Mouse (Mus musculus): ENCODE measurements around the gene Rnf43.

Gene Rnf43

DNA sequence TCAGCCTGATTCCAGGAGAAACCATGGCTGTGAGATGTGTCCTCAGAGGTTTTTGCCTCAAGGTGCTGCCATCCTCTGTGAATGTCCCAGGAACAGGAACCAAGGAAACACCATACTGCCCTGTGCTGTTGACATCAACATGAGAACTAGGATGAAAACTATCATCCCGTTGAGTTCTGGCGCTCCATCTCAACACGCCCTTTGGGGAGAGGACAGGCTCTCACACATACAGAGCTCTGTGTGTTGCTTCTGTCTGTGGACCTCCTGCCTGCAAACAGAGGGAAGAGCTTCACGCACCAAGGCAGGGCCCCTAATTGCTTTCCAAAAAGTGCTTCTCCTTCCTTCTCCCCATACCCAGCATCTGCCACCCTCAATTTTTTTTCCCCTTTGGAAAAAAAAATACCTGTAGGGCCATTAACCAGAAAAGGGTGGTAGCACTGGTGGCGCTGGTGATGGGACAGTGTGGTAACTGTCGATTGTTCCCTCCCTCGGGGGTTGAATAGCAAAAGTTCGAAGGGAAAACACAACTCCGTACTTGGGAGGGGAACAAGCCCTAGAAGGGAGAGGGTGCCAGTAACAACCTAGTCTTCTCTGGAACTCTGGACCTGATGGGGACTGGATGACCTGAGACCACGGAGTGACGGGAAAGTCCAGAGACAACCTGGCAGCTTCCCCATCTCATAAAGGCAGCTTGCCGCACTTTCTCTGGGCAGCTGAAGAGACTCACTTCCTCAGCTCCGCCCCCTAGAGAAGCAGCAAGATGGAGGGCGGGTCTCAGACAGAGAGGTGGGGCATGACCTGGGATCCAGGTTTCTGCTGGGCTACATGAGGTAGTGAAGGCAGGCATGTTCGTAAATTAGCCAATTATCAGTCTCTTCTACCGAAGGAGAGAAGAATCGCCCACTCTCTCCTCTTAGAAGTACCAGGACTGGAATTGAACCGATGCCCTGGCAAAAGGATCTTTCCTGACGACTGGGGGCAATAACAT, 85.9 kb downstream of the Rnf43 start:
- peak; percentile 20 to 49 for DNase-seq

- peak; percentile 17 to 56 for DNase-seq
Measured at GRCm38 (mm10) chr11:87749192-87750042, 86.9 kb downstream of the Rnf43 start.

DNA sequence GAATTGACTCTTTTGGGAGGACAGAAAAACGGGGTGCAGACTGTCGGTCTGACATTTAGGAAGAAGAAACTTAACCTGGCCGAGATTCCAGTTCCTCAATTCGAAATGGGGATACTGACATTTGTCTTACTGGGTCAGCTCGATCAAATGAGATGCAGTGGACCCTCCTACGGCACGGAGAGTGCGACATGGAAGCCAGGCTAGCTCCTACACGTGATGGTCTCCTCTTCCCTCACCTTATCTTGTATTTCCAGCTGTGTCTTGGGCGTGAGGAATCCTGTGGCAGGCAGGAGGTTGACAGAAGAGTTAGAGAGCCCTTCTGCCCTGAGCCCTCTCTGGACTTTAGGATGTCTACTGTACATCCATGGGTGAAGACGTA, 87.5 kb downstream of the Rnf43 start:
- no peak for DNase-seq

- DNase-seq, result no peak
Measured at GRCm38 (mm10) chr11:87750521-87750920, 88.0 kb downstream of the Rnf43 start.

DNA sequence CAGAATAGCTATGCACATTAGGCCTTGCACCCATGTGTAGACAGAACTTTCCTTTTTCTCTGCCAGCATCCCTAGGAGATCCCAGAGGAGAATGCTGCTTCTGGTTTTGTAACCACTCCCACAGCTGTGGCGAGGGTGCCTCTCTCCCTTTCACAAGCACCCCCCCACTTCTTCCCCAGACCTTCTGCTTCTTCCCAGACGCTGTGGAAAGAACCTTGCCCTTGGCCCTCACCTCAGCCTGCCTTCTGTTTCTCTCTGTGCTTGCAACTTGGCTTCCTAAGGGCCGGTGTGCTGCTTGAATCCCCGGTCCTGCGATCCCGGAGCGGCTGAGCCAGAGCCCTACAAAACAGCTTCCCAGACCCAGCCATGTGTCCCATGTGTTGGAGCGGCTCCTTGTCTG, 88.5 kb downstream of the Rnf43 start:
- no peak for DNase-seq

DNA sequence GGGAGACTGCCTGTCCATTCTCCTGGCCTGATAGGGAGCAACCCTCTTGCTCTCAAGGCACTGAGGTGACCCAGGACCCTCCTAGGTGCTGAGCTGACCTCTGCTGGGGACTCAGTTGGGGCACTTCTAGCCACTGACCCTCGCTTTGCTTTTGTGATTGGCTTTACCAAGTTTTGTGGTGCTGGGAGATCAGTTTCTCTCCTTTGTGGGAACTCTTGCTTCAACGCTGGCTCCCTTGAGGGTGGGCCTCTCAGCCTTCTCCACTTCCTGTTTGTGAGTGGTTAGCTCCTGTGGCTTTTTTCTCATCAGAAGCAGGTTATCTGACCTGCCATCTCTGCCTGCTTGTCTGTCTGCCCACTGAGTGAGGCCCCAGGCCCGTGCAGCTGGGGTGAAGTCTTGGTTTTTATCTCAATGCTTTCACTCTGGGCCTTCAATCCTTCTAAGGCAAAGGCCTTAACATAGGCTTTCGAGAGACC, 89.0 kb downstream of the Rnf43 start:
- no peak for DNase-seq

- no peak for DNase-seq
Measured at GRCm38 (mm10) chr11:87752307-87752706, 89.8 kb downstream of the Rnf43 start.

DNA sequence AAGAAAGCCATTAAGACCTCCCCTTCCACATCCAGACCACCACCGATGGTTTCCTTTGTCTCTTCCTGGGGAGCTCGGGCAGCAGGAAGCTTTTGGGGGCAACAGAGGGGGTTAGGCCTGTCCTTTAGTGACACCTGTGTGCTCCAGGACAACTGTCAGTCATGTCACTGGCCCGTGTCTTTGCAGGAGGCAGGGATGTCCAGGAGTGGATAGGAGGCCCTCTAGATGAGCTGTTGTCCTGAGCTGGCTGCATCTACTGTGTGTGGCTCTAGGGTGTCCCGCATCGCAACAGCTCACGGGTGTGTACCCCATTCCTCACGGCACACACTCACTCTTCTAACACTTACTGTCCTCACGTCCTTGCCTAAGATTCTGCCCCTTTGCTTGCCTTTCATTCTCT, 90.7 kb downstream of the Rnf43 start:
- no peak for DNase-seq

DNA sequence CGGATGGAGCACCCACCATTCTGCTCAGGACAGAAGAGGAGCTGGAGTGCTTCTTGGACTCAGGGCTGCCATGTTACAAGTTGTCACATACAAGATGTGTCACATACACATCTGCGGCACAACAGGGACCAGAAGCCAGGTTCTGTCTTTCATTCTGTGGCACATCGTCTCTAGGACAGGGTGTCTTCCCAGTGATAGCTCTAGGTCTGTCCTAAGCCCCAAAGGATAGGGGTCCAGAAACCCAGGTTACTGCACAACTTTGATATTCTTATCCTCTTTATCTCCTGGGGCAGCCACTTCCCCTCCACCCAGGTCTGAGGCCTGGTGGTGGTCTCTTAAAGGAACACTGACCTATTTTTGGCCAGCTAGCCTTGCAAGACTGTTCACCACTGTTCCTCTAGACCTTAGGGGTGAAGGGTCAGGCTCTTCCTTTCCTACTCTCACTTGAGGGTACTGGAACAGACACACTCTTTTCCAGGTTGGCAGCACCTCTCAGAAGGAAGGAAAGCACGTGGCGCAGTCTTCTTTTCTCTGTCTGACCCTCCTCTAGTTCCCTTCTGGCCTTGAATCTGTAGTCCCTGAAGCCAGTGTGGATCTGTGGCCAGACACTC, 91.5 kb downstream of the Rnf43 start:
- DNase-seq, result no peak

GRCm38 (mm10) chr11:87754603-87755002, 92.1 kb downstream of the Rnf43 start:
- DNase-seq, result no peak

DNA sequence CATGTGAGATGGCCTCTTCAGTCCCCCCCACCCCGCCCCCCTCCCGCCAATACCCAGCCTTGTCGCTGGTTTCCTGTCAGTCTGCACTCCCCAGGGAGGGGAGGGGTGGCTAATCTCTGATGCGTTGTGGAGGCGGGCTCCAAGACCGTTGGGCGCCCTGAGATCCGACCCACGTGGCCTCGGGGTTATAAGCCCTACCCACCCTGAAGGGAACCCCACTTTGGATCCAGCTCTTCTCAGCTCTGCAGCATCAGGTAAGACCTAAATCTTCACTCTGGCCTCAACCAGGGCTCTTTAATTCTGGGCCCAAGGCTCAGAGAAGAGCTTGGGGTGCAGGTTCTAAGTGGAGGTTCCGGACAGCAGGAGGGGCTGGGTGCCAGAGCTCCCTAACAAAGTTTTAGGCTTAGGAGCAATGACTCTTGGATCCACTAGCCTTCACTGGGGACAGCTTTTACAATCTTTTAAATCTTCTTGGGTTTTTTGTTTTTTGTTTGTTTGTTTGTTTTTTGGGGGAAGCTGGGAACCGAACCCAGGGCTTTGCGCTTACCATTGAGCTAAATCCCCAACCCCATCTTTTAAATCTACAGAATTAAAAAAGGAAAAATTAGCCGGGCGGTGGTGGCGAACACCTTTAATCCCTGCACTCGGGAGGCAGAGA, 93.0 kb downstream of the Rnf43 start:
- DNase-seq, result peak; percentile 10 to 56

DNA sequence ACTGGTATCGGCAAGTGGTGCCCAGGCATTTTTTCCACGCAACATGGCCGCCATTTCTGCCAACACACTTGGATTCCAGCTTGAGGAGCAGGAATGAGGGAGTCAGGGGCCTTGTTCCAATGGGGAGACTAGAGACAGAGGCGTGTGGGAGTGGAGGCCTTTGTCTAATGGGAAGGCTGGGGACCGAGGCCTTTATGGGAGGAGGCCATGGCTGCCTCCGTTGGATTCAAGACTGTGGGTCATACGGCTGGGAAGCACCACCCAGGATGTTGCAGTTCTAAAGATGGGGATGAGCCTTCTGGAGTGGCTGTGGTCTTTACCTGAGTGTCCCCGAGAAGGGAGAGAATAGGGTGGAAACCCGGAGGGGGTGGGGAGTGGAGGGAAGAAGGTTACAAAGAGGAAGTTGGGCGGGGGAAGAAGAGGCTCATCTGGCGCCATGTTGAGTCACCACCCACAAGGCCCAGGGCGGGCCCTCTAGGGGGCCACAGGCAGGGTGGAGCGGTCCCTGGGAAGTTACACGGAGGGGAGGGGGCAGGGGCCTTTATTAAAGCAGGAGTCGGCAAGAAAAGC, 93.8 kb downstream of the Rnf43 start:
- DNase-seq, result no peak

- DNase-seq, result no peak
Measured at GRCm38 (mm10) chr11:87757001-87757954, 94.8 kb downstream of the Rnf43 start.

DNA sequence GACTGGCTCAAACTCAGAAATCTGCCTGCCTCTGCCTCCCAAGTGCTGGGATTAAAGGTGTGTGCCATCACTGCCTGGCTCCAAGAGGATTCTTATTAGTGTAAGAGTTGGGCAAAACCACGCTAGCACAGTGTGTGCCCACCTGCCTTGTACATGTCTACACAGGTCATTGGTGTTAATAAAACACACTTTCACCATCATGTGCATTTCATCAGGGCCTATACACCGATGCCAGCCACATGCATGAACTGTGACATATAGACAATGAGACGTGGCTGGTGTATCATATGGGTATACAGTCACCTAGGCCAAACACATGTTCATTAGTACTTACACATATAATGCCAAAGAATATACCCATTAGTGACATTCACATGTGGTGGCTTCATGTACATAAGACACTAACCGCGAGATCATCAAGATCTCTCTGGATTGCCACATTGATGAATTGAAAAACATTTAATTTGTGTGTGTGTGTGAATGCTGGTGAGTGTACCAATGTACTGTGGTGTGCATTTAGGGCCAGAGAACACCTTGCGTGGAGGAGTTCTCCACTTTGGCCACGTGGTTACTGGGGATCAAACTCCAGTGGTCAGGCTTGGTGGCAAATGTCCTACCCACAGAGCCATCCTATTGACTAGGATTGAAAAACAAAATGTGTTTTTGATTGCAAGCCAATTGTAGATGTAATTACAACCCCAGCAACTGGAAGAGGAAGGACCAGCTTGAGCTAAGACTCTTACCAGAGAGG, 95.8 kb downstream of the Rnf43 start:
- no peak for DNase-seq

GRCm38 (mm10) chr11:87758957-87759608, 96.6 kb downstream of the Rnf43 start:
- no peak for DNase-seq

GRCm38 (mm10) chr11:87759609-87760005, 97.1 kb downstream of the Rnf43 start:
- no peak for DNase-seq

DNA sequence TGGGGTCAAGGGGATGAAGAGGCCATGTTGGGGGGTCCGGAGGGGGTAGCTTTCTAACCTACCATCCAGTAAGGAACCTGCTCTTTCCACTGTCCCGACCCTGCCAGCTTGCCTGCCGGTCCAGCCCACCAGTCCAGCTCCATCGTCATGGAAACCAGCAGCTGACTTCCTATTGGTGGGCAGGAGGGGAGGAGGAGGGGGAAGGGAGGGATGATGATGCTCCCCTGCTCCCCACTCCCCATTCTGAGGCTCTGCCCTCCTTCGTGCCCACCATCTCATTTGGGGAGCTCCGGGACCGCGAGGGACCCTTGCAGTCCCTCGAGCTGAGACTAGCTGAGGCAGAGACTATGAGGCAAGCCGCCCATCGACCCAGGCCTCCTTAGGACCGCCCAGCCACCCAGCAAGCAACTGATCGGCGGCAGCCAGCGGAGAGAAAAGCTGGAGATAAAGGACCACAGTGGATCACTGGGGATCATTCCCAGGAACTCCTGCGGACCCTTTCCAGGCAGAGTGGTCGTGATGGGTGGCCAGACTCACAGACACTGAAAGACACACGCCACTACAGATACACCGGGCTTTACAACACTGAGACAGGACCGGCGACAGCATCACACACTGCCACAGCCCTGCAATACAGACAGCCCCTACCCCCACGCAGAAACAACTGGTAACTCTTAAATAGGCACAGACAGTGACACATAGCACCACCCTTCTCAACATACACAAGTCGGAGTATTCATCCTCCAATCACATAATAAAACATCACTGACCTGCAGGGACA, 98.0 kb downstream of the Rnf43 start, which contains the start of gene Tspoap1:
Tspoap1 (plus strand) TSS at position 241 of the 781 bp plus-strand sequence.
- DNase-seq, result no peak

- DNase-seq, result no peak
Measured at GRCm38 (mm10) chr11:87761181-87761721, 98.7 kb downstream of the Rnf43 start.
